Mouse (Mus musculus) thymus, adult 2 months (tissue): Measurements from ENCODE around the gene Palld. TPM values are rescaled to one million over a fixed set of nuclear protein-coding genes. Genes with fewer than 3 reads are reported as not detected.

Source experiments
- DNase-seq: peaks from one replicate; pipeline ENCODE4 v3.0.0; 2021
- H3K27ac ChIP-seq: fragments of 200-500 bp; 2 replicates; pipeline ENCODE4 v1.5.1; 2012; ENCODE audit warnings: low read length, control low read depth; ENCODE audit not compliant: control insufficient read depth, insufficient read depth
- H3K27me3 ChIP-seq: fragments of 200-500 bp; 2 replicates; pipeline ENCODE4 v1.6.1; 2012; ENCODE audit warnings: mild to moderate bottlenecking, low read length, moderate library complexity, mixed read lengths; ENCODE audit not compliant: control insufficient read depth, insufficient read depth
- H3K36me3 ChIP-seq: fragments of 200-500 bp; 2 replicates; pipeline ENCODE4 v1.6.1; 2012; ENCODE audit warnings: mild to moderate bottlenecking, low read length, moderate library complexity; ENCODE audit not compliant: control insufficient read depth, insufficient read depth
- H3K4me1 ChIP-seq: fragments of 200-500 bp; replicated peaks from 2 replicates; pipeline ENCODE4 v1.6.1; 2012; ENCODE audit warnings: low read length; ENCODE audit not compliant: control insufficient read depth, insufficient read depth
- H3K4me3 ChIP-seq: fragments of 200-500 bp; 2 replicates; pipeline ENCODE4 v1.5.1; 2012; ENCODE audit warnings: mild to moderate bottlenecking, low read length, control low read depth, moderate library complexity; ENCODE audit not compliant: control insufficient read depth, insufficient read depth
- CTCF ChIP-seq: fragments of 200-500 bp; IDR thresholded peaks from 2 replicates; pipeline ENCODE4 v1.5.1; 2012; ENCODE audit warnings: mild to moderate bottlenecking, control low read depth, low read length, moderate library complexity, borderline replicate concordance; ENCODE audit not compliant: control insufficient read depth, poor library complexity, insufficient read depth; ENCODE audit errors: extremely low read depth
- POLR2A ChIP-seq: fragments of 200-500 bp; IDR thresholded peaks from 2 replicates; pipeline ENCODE4 v1.6.1; 2012; ENCODE audit warnings: mild to moderate bottlenecking, low read length, control low read depth, moderate library complexity; ENCODE audit not compliant: control insufficient read depth, poor library complexity, insufficient read depth; ENCODE audit errors: extremely low read depth
- WGBS: fragments of 180-500 bp; shearing (Covaris S2); methylation state at CpG from one replicate; pipeline ENCODE4 v1.1.7; 2018; 5-methylcytosine and 5-hydroxymethylcytosine counted together
- polyA plus RNA-seq: library from polyadenylated mRNA; depleted of rRNA; stranded (reverse); fragments of >200 nt; gene quantifications from 2 replicates; pipeline ENCODE4 v1.2.3, GENCODE M21; 2012

The Palld gene
- polyA plus RNA-seq, 1 experiment = 10.6 TPM

DNA sequence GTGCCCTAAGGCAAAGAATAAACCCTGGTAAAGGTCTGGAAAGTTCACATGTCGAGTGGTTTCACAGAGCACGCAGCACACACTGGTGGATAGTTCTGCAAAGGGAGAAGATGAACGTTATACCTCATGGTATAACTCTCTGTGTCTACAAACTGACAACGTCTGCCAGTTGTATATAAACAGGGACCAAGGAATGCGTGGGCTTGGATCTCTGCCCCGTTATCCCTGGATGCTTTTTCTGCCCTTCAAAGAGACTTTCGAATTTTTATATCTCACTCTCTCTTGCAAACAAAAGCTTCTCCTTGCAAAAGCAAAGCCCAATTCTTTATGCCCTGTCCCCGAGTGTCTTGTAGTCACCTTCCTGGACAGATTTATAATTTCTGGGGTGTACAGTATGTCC lies 319.9 kb downstream of the Palld start:
- Histone ChIP-seq H3K27ac (no peak overlapping the region), H3K4me3 (no peak overlapping the region), H3K27me3 (no peaks in the 10 kb centered on the region), H3K4me1 (0 out of 2 replicates have a peak, but pooled peaks cover 2% of the 10 kb centered on the region), H3K36me3 (no peaks in the 10 kb centered on the region)
- TF ChIP-seq POLR2A = no peak
- no peak for TF ChIP-seq CTCF
- WGBS = 93% methylated on average over 8 of the region's 8 CpGs
- no peak for DNase-seq

- TF ChIP-seq POLR2A = no peak
- no peak for TF ChIP-seq CTCF
- Histone ChIP-seq H3K27me3 (no peaks in the 10 kb centered on the region), H3K27ac (no peak overlapping the region), H3K4me1 (0 out of 2 replicates have a peak, but pooled peaks cover 2% of the 10 kb centered on the region), H3K36me3 (no peaks in the 10 kb centered on the region), H3K4me3 (no peak overlapping the region)
- 66% methylated on average over 5 of the region's 5 CpGs for WGBS
- no peak for DNase-seq
These were observed 321.2 kb downstream of the Palld start for GRCm38 (mm10) chr8:61581259-61581658.

- Histone ChIP-seq H3K4me3 (no peak overlapping the region), H3K27ac (no peak overlapping the region), H3K27me3 (no peaks in the 10 kb centered on the region), H3K36me3 (no peaks in the 10 kb centered on the region), H3K4me1 (no peaks in the 10 kb centered on the region)
- 93% methylated on average over 4 of the region's 4 CpGs for WGBS
- TF ChIP-seq POLR2A (no peak), CTCF (no peak)
- DNase-seq = no peak
These were observed 322.7 kb downstream of the Palld start for GRCm38 (mm10) chr8:61579831-61580230.

GRCm38 (mm10) chr8:61578754-61579153 lies 323.7 kb downstream of the Palld start:
- no peak overlapping the region for H3K4me3 ChIP-seq
- no peaks in the 10 kb centered on the region for H3K36me3 ChIP-seq
- H3K27me3 ChIP-seq = no peaks in the 10 kb centered on the region
- H3K27ac ChIP-seq = no peak overlapping the region
- H3K4me1 ChIP-seq = no peaks in the 10 kb centered on the region
- no peak for TF ChIP-seq CTCF
- no peak for DNase-seq
- WGBS = 76% methylated on average over 6 of the region's 6 CpGs

DNA sequence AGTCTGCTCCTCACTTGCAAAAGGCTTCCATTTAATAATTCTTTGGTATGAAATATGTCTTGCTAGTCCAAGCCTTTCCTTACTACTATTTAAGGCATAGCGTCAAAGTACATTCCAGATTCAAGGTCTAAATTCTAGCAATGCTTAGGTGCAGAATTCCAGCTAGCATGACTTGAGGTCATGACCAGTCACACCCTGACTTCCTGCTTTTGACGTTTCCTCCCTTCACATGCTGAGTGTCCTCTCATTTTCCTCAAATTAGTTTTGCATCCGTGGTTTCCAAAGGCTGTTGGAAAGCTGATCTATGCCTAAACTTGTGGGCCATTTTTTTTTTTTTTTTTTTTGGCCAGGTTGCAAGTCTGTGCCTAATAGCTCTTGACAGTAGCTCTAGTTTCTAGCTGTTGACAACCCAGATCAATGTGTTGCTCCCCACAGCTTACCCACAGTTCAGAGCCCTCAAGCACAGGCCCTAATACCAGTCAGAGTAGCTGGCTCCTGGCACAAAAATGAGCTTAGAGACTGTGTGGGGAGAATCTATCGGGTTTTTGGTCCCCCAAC lies 327.3 kb downstream of the Palld start:
- DNase-seq = no peak
- no peaks in the 10 kb centered on the region for H3K36me3 ChIP-seq
- H3K4me1 ChIP-seq = no peaks in the 10 kb centered on the region
- TF ChIP-seq POLR2A = no peak
- no peak overlapping the region for H3K4me3 ChIP-seq
- H3K27ac ChIP-seq = no peak overlapping the region
- 61% methylated on average over 4 of the region's 4 CpGs for WGBS
- H3K27me3 ChIP-seq = no peaks in the 10 kb centered on the region

- no peaks in the 10 kb centered on the region for H3K27me3 ChIP-seq
- H3K4me1 ChIP-seq = no peaks in the 10 kb centered on the region
- no peak overlapping the region for H3K27ac ChIP-seq
- no peaks in the 10 kb centered on the region for H3K36me3 ChIP-seq
- no peak overlapping the region for H3K4me3 ChIP-seq
- WGBS = 96% methylated on average over 7 of the region's 7 CpGs
- TF ChIP-seq CTCF = no peak
- DNase-seq = no peak
These were observed 328.0 kb downstream of the Palld start for GRCm38 (mm10) chr8:61574526-61574925.

GRCm38 (mm10) chr8:61573179-61573937 lies 329.1 kb downstream of the Palld start:
- DNase-seq = no peak
- TF ChIP-seq POLR2A (no peak), CTCF (no peak)
- 95% methylated on average over 8 of the region's 8 CpGs for WGBS
- Histone ChIP-seq H3K4me1 (no peaks in the 10 kb centered on the region), H3K36me3 (no peaks in the 10 kb centered on the region), H3K4me3 (no peak overlapping the region), H3K27ac (no peak overlapping the region), H3K27me3 (no peaks in the 10 kb centered on the region)
